Mouse (Mus musculus): ENCODE measurements at regions not wholly inside any gene's neighbourhood (a gene's known extent, or its start where the extent isn't known, plus 50 kb on each side); places are given as distances from the start of the nearest gene placed in this dataset.

DNA sequence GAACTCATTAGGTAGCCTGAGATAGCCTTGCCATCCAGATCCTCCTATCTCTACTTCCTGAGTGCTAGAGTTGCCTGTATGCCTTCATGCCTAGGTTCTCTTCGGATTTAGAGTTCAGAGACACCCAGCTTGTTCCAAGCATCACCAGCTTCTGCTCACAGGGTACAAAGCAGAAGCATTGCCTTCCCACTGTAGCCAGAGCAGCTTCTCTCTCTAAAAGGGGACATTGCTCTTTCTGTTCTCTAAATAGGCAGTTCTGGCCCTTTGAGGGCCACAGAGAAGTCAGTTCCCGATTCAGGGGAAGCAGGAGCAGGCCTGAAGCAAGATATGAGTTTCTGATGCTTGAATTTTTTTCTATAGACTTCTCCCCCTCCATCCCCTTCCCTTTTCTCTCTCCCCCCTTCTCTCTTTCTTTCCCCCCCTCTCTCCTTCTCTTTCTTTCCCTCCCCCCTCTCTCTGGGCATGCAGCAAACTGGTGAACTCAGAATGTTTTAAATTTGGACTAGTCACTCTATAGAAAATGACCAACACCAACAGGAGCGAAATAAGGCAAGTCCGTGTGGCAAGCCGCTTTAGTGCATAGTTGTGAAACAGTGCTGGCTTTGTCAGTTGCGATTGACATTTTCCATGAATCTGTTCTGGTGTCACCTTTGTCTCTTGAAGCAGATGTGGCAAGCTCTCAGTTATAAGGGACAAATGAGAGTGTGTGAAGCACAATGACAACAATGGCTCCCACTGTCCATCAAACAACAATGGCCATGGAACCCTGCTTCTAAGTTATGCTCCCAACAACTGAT is 273.2 kb upstream of the Klf4 start:
- DNase-seq, result no peak

GRCm38 (mm10) chr4:55802101-55802500 is 269.8 kb upstream of the Klf4 start:
- no peak for DNase-seq

DNA sequence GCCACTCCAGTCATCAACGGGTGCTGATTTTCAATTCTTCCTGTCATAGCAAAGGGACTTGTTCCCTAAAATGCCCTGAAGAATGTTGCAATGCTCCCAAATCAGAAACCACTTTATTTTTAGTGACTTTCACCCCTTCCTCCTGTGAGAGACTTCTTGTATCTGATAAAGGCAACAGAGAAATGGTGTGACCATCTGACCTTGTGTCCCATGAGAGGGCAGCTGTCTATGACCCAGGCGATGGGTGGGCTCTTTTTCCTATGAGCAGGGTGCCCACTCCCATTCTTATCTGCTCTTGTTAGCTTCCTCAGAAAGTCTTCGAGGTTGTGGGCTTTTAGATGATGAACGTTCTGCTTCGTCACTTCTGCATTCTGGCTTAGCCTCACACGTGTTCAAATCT is 265.8 kb upstream of the Klf4 start:
- DNase-seq, result no peak

DNA sequence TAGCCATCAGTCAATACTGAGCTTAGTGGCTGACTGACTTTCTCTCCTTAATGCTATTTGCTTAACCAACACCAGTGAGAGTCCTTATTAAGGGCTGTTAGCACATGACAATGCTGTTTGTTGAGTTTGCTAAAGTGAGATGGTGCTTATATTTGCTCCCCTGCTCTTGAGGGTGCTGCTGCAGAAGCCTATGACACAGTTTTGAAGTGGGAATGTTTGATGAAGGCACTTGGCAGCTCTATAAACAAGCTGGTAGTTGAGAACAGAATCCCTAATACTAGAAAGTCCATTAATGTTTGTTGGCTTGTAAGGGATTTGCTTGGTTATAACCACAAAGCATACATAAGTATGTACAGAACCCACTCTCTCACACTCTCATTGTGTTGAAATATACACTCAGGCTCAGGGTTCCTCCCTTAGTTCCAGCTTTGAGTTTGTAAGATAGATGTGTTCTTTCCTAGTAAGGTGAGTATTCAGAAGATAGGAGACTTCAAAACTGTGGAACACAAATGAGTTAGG is 249.1 kb upstream of the Klf4 start:
- no peak for DNase-seq

DNA sequence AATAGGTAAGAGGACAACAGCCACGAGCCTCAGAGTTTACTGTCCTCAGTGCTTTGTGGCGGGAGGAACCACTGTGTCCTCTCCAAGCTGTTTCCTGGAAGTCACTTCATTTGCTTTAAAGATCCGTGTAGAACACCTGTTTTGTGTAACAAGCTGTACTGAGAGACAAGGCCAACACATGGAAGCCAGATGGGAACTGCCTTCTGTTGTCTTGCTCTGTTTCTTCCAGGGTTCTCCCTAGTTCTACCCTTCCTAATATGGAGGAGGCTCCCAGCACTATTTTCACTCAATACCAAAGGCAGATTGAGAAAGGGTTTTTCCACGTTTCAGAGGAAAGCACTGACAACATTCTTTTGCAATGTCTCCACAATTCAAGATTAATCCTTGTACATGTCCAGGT is 247.3 kb upstream of the Klf4 start:
- no peak for DNase-seq

- DNase-seq, result no peak
Measured at GRCm38 (mm10) chr4:55775858-55776257, 243.6 kb upstream of the Klf4 start.

DNA sequence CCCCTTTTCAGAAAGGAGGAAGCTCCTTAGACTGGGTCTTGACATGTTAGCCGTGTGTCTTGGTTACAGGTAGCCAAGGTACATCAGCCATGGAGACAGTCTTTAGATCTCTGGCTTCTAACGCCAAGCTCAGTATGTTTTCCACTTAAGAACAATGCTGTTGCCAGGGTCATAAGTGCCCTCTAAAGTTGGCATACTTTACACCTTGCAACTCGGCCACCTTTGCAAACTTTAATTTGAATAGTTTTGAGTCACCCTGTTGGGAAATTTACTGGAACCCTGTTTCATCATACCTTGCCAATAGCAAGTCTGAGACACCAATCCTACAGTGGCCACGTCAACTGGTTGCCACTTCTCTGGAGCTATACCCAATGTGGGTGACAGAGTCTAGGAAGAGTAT is 242.3 kb upstream of the Klf4 start:
- no peak for DNase-seq

DNA sequence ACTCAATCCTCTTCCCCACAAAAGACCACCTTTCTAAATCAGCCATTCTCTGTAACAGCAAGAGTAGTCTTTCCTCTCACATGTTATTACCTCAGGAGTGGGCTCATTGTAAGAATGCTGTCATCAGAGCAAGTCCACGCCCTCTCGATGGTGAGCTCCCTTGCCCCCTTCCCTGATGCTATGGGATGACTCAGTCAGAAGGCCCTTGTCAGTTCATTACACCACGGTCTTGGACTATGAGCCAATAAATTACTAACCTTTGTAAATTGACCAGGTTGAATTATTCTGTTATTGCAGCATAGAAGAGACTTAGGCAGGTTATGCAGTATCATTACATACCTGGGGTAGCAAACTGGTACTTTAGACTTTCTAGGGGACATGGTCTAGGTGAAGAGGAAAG is 237.4 kb upstream of the Klf4 start:
- DNase-seq, result no peak

DNA sequence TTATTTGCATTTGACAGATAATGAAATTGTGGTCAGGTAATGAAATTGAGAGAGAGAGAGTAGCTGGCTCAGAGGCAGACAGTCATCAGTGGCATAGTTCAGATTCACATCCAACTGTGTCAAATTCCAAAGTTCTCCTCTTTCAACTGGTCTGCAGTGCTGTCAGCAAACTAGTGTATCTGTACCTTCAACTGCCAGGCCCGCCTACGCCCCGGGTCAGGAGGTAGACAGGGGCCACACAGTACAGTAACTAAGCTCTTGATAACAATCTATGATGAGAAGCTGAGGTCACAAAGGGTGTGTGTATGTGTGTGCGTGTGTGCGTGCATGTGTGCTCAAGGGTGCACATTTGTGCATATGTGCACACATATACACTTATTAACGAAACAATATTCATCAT is 236.1 kb upstream of the Klf4 start:
- DNase-seq, result no peak

GRCm38 (mm10) chr4:55767133-55767532 is 234.9 kb upstream of the Klf4 start:
- DNase-seq, result no peak

DNA sequence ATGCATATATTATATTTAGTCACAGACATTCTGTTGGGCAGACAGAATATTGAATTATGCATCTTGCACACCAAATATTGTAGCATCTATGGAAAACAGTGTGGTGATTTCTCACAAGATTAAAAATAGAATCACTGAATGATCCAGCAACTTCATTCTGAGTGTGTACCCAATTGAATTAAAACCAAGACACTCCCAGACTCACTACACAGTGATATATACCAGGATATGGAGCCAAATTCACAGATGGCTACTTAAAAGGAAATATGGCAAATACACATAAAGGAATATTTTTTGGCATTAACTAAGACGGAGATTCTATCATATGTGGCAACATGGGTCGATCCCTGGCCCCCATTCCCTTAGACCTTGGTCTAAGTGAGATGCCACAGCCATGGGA is 233.5 kb upstream of the Klf4 start:
- no peak for DNase-seq

DNA sequence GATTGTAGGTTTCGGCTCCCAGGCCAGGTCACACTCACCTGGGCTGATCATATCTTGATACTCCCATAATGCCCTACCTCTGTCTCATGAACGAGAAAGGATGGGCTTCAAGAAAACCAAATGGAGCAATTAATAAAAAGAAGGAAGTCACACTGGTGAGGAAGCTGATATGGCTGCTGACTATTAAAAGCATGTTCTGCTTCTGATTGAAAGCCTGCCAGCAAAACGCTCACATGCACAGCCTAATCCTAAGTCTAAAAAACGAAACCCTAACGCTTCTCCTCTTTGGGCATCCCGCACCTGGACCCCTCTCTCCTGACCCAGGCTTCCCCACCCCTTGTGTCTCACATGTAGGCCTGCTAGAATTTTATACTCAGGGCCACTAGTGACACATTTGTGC is 230.8 kb upstream of the Klf4 start:
- DNase-seq, result no peak

- DNase-seq, result no peak
Measured at GRCm38 (mm10) chr4:55762389-55762788, 230.1 kb upstream of the Klf4 start.

- DNase-seq, result no peak
Measured at GRCm38 (mm10) chr4:55757148-55757927, 225.1 kb upstream of the Klf4 start.

DNA sequence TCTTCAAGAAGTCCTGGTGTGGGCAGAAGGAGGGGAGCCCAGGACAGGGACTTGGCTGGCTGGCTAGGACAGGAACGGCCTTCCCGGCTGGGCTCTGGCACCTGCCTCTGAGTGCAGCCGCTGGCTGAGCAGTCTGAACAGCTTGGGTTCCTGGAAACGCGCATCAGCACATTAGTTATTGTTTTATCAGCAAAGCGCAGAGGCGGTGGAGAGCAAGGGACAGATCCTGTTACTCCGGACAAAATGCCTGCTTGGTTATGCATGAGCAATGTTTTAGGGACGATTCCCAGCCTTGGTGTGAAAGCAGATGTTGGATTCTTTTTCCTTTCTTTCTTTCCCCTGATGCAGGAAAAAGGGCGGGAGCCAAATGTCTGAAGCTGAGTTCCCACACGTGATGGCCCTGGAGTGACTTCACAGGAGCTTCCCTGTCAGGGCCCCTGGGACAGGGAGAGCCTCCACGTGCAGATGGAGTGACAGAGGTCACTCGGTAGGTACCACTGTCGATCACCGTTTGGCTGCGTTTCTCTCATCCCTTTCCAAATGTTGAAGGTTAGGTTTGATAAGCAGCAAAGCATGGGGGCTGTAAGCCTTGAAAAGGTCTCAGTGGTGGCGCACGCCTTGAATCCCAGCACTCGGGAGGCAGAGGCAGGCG is 217.8 kb upstream of the Klf4 start:
- DNase-seq, result no peak

DNA sequence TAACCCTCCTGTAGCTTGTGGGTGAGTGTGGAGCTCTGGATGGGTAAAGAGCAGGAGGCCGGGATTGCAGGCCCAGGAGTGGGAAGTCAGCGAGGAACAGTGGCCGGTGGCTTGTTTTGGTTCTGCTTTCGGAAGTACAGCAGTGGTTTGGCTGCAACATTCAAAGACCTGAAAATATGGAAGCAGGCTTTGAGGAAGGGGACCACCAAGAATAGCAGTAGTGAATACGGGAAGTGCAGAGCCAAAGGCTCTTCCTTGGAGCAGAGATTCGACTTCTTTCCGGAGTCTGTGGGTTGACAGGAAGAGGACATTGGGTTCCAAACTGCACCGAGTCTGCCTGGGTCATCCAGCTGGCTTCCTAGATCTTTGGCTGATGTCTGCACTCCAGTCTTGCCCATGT is 209.1 kb upstream of the Klf4 start:
- DNase-seq, result no peak

DNA sequence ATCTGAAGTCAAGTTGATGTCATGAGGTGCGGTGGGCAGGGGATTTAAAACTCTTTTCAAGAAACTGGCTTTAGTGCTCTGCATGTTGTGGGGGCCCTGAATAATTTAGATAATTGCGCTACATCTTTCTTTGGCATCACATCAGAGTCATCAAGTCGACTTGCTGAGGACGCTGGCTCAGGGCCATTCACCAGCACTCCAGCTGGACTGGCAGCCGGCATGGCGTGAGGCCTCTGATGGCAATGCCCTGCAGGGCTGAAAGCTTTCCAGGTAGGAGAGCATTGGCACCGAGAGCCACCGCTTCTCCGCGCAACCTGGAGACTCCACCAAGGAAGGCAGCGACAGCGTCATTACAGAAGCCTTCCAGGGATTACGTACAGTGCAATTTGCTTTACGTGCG is 207.8 kb upstream of the Klf4 start:
- DNase-seq, result no peak

DNA sequence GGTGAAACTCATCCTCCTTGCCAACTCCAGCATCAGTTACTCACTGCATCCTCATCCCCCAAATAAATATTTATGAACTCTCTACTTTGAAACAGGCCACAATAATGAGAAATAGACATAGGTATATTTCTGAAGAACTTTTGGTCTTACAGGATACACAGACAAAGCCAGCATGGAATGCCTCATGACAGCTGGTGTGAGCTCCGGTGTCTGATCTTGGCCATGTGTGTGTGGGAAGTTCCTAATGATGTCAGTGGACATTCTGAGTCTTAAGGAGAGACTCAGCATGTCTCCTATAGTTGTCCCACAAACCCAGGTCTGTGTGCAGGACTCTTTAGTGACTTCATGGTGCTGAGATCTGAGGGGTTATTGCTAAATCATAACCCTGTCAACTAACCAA is 206.4 kb upstream of the Klf4 start:
- no peak for DNase-seq

DNA sequence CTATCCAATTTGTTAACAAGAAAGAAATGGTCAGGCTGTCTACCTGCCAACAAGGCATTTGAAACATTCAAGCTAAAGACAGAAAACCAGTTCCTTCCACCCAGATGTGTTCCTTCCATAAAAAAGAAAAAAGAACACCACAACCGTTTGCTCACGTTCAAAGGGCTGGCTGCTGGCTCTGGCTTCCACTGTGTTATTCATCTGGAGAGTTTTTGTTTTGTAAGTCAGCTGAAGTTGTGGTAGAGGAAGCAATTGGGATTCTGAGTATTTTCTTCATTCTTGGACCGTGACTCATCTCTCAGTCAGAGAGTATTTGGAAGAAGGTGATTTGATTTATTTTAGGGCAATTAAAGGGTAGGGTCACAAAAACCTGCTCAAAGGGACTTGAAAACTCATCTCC is 203.2 kb upstream of the Klf4 start:
- DNase-seq, result no peak

- DNase-seq, result no peak
Measured at GRCm38 (mm10) chr4:55734331-55734730, 202.1 kb upstream of the Klf4 start.

- no peak for DNase-seq
Measured at GRCm38 (mm10) chr4:55733223-55733622, 201.0 kb upstream of the Klf4 start.

GRCm38 (mm10) chr4:55732006-55732405 is 199.7 kb upstream of the Klf4 start:
- DNase-seq, result no peak

DNA sequence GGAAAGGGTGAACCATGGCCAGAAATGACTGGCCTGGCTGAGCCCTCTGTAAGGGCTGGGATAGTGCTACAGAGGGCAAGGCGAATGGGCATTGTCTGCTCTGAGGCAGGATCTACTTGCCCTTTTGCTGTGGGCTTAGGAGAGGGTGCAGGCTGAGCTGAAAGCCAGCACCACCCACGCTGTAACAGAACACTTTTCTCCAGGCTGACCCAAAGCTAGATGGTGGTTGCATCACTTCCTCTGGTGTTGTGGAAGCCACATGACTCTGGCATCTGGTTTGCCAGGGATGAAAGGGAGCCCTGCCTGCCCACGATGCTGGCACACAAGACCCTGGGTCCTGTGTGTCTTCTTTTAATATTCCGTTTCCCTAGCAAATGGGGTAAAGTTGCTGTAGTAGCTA is 198.0 kb upstream of the Klf4 start:
- no peak for DNase-seq

- DNase-seq, result no peak
Measured at GRCm38 (mm10) chr4:55727178-55727577, 194.9 kb upstream of the Klf4 start.

Data from spleen, adult 18-20 months (tissue).